Mouse (Mus musculus): ENCODE data around the gene Celf3.
A peak's percentile ranks its signal among the peaks of the same experiment; 100 is the strongest.

The Celf3 gene

DNA sequence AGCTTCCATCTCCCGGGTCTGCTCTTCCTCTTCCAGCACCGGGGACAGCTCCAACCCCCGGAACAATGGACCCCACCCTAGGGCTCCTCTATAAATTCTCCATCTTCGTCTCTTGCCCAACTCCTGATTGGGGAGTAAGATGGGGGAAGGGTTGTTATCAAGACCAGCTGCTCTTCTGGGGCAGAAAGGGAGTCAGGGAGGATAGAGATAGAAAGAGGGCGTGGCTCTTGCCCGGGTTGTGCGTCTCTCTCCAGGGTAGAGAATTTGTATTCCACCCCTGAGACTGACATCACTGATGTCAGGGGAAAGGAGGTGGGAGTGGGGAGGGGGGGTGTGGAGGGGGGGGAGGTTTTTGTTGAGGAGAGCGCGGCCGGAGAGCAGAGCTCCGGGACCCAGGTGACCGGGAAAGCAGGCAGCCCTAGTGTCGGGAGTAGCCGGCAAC, at the start of gene Celf3:
Celf3 (plus strand) TSS at position 315 of the 442 bp plus-strand sequence.
- DNase-seq, result no peak

DNA sequence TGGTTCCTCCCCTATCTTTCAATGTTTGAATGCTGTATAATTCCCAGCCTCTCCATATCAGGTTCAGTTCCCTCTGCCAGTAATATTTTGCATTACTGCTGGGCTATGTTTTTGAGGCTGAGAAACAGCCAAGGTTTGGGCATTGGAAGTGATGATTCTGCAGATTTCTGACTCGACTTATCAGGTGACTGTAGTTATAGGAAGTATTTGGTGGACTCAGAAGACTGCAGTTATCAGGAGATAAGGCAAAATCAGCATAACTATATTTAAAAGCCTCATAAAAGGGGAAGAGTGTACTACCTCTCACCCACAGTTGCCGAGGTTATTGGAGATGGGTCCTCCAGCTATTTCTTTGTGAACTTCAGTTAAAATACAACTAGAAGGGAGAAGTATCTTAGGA, 47.1 kb upstream of the Celf3 start:
- DNase-seq, result no peak

- no peak for DNase-seq
Measured at GRCm38 (mm10) chr3:94434305-94434704, 43.8 kb upstream of the Celf3 start.

GRCm38 (mm10) chr3:94436420-94436819, 41.7 kb upstream of the Celf3 start:
- no peak for DNase-seq

GRCm38 (mm10) chr3:94441182-94441581, 36.9 kb upstream of the Celf3 start:
- peak in 1 of 2 experiments; percentile 14 for DNase-seq

GRCm38 (mm10) chr3:94442951-94443596, 35.0 kb upstream of the Celf3 start, which contains the start of gene Mrpl9:
TSS of gene Mrpl9 (plus strand) at chr3:94443318.
- DNase-seq, result peak; percentile 96

- no peak for DNase-seq
Measured at GRCm38 (mm10) chr3:94443597-94443964, 34.5 kb upstream of the Celf3 start, which contains the start of gene Oaz3. TSS of gene Oaz3 (minus strand) at chr3:94443915.

- DNase-seq, result no peak
Measured at GRCm38 (mm10) chr3:94449377-94449776, 28.7 kb upstream of the Celf3 start.

DNA sequence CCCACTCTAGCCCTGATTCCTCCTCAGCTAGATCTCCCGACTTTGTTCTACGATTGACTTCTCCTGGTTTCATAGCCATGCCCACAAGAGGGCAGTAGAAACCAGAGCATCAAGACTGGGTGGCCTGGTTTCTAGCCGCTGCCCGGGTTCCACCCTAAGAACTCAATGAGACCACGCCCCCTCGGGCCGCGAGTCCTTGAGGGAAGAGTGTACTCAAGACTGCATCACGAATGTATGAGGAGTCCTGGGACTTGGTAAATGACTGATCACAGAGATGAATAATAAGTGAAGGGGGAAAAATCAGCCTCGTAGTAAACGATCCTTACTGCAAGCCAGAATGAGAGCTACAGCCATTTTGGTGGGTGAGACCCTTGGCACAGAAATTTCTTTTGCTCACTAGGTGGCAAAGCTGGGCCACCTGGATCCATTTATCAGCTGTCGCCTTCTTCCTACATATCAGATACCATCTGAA, 21.5 kb upstream of the Celf3 start:
- peak; percentile 85 to 86 for DNase-seq

- no peak for DNase-seq
Measured at GRCm38 (mm10) chr3:94457055-94457454, 21.0 kb upstream of the Celf3 start.

DNA sequence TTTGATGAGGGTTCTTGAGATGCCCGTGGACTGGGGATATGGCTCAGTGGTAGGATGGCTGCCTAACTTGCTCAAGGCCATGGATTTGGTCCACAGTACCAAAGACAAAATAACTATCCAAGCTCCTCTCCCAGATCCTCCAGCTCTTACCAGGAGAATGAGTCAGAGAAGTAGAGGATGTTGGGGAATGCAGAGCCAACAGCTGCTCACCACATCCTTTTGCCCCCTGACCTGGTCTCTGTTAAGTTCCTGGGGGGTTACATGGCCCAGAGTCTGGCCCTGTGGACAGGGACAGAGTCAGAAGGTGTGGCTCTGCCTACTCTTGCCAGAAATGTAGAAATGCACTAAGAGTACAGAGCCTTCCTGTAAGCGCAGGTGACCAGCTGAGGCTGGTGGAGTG, 18.3 kb upstream of the Celf3 start:
- DNase-seq, result no peak

- DNase-seq, result peak; percentile 31 to 54
Measured at GRCm38 (mm10) chr3:94463926-94464578, 14.0 kb upstream of the Celf3 start.

DNA sequence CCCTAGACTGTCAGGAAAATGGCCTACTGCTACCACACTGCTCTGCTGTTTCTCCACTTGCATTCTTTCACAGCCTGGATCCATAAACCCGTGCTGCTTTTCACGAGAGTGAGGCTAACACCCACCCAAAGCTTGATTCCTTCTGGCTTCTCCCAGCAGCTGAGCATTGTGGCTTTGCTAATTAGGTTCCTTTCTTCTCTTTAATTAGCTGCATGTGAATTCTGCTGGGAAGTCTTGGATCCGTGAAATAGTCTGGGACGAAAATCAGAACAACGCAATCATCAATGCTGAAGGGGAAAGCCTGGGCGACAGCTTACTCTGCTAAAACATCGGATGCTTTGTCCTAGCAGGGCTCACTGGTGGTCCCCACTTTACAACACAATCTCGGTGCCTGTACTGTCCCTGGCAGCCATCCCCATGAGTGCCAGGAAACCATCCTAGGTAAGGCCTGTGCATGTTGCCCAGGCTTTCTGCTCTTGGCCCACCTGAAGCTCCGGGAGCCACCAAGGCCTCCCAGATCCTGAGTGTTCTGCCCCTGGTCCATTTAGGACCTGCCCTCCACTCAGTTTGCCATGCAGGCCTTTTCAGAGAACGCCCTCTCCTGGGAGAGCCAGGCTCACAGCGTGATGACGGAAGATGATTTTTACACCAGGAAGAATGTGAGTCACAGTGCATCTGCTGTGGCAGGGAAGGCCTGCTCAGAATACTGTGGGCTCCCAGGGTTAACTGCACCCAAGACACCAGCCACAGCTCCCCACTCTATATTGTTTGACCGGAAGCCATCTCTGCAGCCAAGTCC, 12.3 kb upstream of the Celf3 start:
- no peak for DNase-seq

DNA sequence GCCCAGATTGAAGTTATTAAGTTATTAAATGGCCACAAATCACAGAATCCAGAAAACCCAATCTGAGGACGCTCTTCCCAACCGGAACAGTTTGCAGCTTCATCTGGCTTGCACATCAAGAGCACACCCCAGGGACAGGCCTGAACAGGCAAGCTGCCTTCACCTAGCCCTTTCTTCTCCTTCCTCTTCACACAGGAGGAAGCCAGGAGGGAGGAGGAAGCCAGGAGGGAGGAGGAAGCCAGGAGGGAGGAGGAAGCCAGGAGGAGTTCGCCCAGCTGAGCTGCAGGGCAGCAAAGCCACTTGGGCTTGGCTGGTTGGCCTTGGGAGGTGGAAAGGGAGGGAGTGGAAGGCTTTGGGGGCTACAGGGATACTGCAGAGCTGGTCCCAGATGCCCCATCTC, 9.2 kb upstream of the Celf3 start:
- DNase-seq, result no peak

GRCm38 (mm10) chr3:94472447-94473114, 5.5 kb upstream of the Celf3 start:
- peak; percentile 39 to 61 for DNase-seq

GRCm38 (mm10) chr3:94473115-94473505, 5.0 kb upstream of the Celf3 start:
- DNase-seq, result no peak

GRCm38 (mm10) chr3:94473567-94474232, 4.4 kb upstream of the Celf3 start:
- no peak for DNase-seq

DNA sequence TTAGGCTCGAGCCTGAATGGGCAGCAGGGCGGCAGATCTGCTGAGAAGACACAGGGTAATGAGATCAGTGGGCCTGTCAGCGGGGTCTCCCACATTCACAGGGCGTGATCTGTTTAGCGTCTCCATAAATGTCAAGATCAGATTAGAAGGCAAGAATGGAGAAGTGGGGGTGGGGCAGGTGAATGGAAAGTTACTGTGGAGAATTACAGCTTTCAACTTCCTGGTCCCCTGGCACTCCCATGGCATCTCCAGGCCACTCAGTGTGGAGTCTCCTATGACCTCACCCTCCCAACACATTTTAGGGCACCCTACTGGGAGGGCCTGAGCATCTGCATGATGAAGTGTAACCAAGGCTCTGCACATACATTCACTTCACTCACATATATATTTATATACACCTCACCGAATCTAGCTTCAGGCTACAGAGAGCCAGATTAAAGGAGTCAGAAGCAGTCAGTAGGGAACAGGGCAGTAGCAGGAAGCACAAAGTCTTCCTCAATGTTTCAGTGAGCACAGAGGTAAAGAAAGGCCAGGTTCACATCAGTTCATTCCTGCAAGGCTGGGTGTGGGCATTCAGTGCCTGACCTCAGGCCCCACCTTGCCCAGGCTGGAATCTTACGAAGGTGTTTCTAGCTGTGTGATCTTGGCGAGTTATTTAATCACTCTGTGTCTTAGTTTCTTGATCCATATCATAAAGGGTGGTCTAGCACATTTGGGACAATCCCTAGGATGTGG, 1.6 kb upstream of the Celf3 start:
- no peak for DNase-seq

DNA sequence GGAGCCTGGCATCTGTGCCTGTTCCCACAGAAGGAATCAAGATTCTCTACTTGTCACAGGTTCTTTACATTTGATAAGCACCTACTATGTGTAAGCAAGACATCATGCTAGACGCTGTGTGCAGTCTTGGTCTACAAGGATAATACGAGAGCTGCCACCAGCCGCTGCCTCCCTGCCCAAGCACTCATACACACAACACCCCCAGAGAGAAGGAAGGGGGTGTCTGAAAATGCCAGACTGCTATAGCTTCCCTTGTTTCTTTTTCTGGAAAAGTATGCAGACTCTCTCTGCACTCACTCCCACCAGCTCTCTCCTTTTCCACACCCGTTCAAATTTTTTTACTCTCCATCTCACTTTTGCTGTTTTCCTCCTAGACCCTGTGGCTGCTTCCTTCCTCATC, 651 bp upstream of the Celf3 start:
- no peak for DNase-seq

- DNase-seq, result no peak
Measured at GRCm38 (mm10) chr3:94478591-94479169, 585 bp downstream of the Celf3 start.

DNA sequence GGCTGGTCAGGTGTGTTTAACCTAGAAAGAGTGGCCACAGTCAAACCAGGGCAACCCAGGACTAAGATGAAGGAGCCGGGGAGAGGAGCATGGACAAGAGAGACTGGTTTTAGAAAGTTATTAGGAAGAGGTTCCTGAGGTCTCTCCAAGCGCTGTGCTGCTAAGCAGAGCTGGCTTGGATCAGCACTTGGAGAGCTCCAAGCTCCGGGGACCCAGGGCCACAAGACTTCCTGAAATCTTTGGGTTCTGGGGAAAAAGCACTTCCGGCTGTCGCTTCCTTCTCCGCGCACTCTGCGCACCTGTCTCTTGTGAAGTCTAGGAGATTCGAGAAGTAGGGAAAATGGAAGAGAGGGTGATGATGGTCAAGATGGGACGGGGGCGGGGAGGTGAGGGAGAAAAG, 1.5 kb downstream of the Celf3 start:
- DNase-seq, result peak in 1 of 2 experiments; percentile 28
